In genomic region chr7:44350957-44351711, GRCm38 (mm10) we compare ENCODE assay signal across 7 mouse cellular contexts. TPM values are rescaled to one million over a fixed set of nuclear protein-coding genes. Genes with fewer than 3 reads are reported as not detected.
DNase-seq lines count a peak whose midpoint lies in the region; ATAC-seq lines count a peak whose summit lies in the region.

No protein-coding gene starts in this region.

- intact Hi-C loops in left cerebral cortex, postnatal 25 days (cut with DNase I) = loop anchor here (1.0 to 5.0 kb wide), 2 partner anchors 39 to 89 kb away; partner anchors contain the start of gene Shank1

- ATAC-seq in common myeloid progenitor, adult 5-6 weeks (replicated peaks; ENCODE audit: low read depth, poor library complexity, severe bottlenecking) = peak; percentile 80
- ATAC-seq in inflammation-experienced regulatory T-cells, adult 6 months = peak; percentile 87

- DNase-seq in adrenal gland, adult 18-20 months (ENCODE audit: low spot score in 2 of 2) = peak; percentile 67 to 72
- DNase-seq in gastrocnemius, adult 8-10 months (ENCODE audit: low spot score in 2 of 2) = peak; percentile 58 to 59
- peak; percentile 83 to 95 for DNase-seq in left cerebral cortex, postnatal 25 days (ENCODE audit: low spot score in 2 of 2)
- peak; percentile 89 for DNase-seq in mesoderm, embryonic 11.5 days (ENCODE audit: low read depth, low spot score)
- DNase-seq in right cerebral cortex, postnatal 14 days = peak; percentile 77

RNA-seq across cellular contexts. Expression of gene Syt3, which starts 32.8 kb away (rescaled TPM):
- 1 to 10 TPM; 4.7 to 6.9 TPM for total RNA-seq in adrenal gland, adult 18-20 months (2021)
- 0.58 and 0.64 TPM in 2 replicates for total RNA-seq in common myeloid progenitor, adult 5-6 weeks (2017)
- 1 to 10 TPM; 3.2 to 7.0 (median 5.2) TPM for total RNA-seq in gastrocnemius, adult 8-10 months (2022)
- polyA plus RNA-seq in inflammation-experienced regulatory T-cells, adult 6 months (2017; shearing (Covaris generic)) = not detected
- 10 to 100 TPM; 60.0 to 65.0 TPM for total RNA-seq in left cerebral cortex, postnatal 25 days (2021)

RNA-seq across cellular contexts. Expression of gene 1700008O03Rik, which starts 34.5 kb away (rescaled TPM):
- total RNA-seq in adrenal gland, adult 18-20 months (2021) = 1 to 10 TPM in 1 of 2 experiments, under 1 TPM in 1; 0.86 to 1.0 TPM
- total RNA-seq in common myeloid progenitor, adult 5-6 weeks (2017) = 0.78 TPM in 1 of 2 replicates, not detected in the other
- total RNA-seq in gastrocnemius, adult 8-10 months (2022) = not detected
- polyA plus RNA-seq in inflammation-experienced regulatory T-cells, adult 6 months (2017; shearing (Covaris generic)) = not detected
- total RNA-seq in left cerebral cortex, postnatal 25 days (2021) = 1 to 10 TPM; 1.9 to 2.2 TPM

RNA-seq across cellular contexts. Expression of gene Shank1, which starts 41.1 kb away (rescaled TPM):
- 10 to 100 TPM in 1 of 2 experiments, 1 to 10 TPM in 1; 7.7 to 10.0 TPM for total RNA-seq in adrenal gland, adult 18-20 months (2021)
- total RNA-seq in common myeloid progenitor, adult 5-6 weeks (2017) = not detected in 2 replicates
- total RNA-seq in gastrocnemius, adult 8-10 months (2022) = under 1 TPM; 0.17 to 0.43 (median 0.34) TPM
- under 1 TPM; 0.15 to 0.62 (median 0.20) TPM for polyA plus RNA-seq in inflammation-experienced regulatory T-cells, adult 6 months (2017; shearing (Covaris generic))
- 100 to 1,000 TPM; 571 to 587 TPM for total RNA-seq in left cerebral cortex, postnatal 25 days (2021)

RNA-seq across cellular contexts. Expression of gene Clec11a, which starts 44.4 kb away (rescaled TPM):
- 1 to 10 TPM; 3.8 to 4.4 TPM for total RNA-seq in adrenal gland, adult 18-20 months (2021)
- 2.7 and 5.5 TPM in 2 replicates for total RNA-seq in common myeloid progenitor, adult 5-6 weeks (2017)
- total RNA-seq in gastrocnemius, adult 8-10 months (2022) = 1 to 10 TPM in 2 of 4 experiments, under 1 TPM in 2; 0.53 to 1.3 (median 0.99) TPM
- under 1 TPM; 0.28 to 0.62 (median 0.34) TPM for polyA plus RNA-seq in inflammation-experienced regulatory T-cells, adult 6 months (2017; shearing (Covaris generic))
- total RNA-seq in left cerebral cortex, postnatal 25 days (2021) = 1 to 10 TPM; 3.5 to 3.9 TPM

Comparison
In these comparisons a context has a peak if more than half of its experiments do, and no peak if none do; other contexts are left out.
1. Peak in every context shown above with its lines: DNase-seq and ATAC-seq.
2. RNA of gene Syt3, which starts 32.8 kb away (total RNA-seq): 60.0 to 65.0 TPM in left cerebral cortex, postnatal 25 days; 4.7 to 6.9 TPM in adrenal gland, adult 18-20 months, 3.2 to 7.0 TPM in gastrocnemius, adult 8-10 months and 0.58 to 0.64 TPM in common myeloid progenitor, adult 5-6 weeks; every median in the first group is over 4 times any median in the second.
3. RNA of gene Shank1, which starts 41.1 kb away (total RNA-seq): 571 to 587 TPM in left cerebral cortex, postnatal 25 days; 7.7 to 10.0 TPM in adrenal gland, adult 18-20 months, 0.17 to 0.43 TPM in gastrocnemius, adult 8-10 months and not detected in common myeloid progenitor, adult 5-6 weeks; every median in the first group is over 10 times any median in the second.